Mouse (Mus musculus) embryonic facial prominence, embryonic 15.5 days (tissue): Measurements from ENCODE around the gene 2200002D01Rik. TPM values are rescaled to one million over a fixed set of nuclear protein-coding genes. Genes with fewer than 3 reads are reported as not detected.
"Not testable (repeated sequence)": the region's sequence is repeated elsewhere in the genome, so short reads cannot be mapped to it uniquely, and the experiment has no call there.

Experiments
- ATAC-seq: fragments of 200-750 bp; cut with Nextera tagmentation; 2 replicates; pipeline ENCODE4 v1.8.0; 2017; ENCODE audit warnings: low read depth, moderate TSS enrichment; ENCODE audit not compliant: insufficient number of reproducible peaks, low FRiP score, low TSS enrichment
- H3K27ac ChIP-seq: fragments of 300-500 bp; sonication (generic); replicated peaks from 2 replicates; pipeline ENCODE4 v1.5.1; 2015; ENCODE audit warnings: mild to moderate bottlenecking, inconsistent platforms
- H3K27me3 ChIP-seq: fragments of 300-500 bp; sonication (generic); 2 replicates; pipeline ENCODE4 v1.6.1; 2015; ENCODE audit warnings: inconsistent platforms
- H3K36me3 ChIP-seq: fragments of 300-500 bp; sonication (generic); 2 replicates; pipeline ENCODE4 v1.6.1; 2015; ENCODE audit warnings: mild to moderate bottlenecking, inconsistent platforms
- H3K4me1 ChIP-seq: fragments of 300-500 bp; sonication (generic); 2 replicates; pipeline ENCODE4 v1.6.1; 2015; ENCODE audit warnings: inconsistent platforms
- H3K4me2 ChIP-seq: fragments of 300-500 bp; sonication (generic); replicated peaks from 2 replicates; pipeline ENCODE4 v1.6.1; 2015; ENCODE audit warnings: mild to moderate bottlenecking, inconsistent platforms
- H3K4me3 ChIP-seq: fragments of 300-500 bp; sonication (generic); replicated peaks from 2 replicates; pipeline ENCODE4 v1.5.1; 2015; ENCODE audit warnings: mild to moderate bottlenecking, inconsistent platforms
- H3K9ac ChIP-seq: fragments of 300-500 bp; sonication (generic); 2 replicates; pipeline ENCODE4 v1.6.1; 2015; ENCODE audit warnings: inconsistent platforms
- H3K9me3 ChIP-seq: fragments of 300-500 bp; sonication (generic); replicated peaks from 2 replicates; pipeline ENCODE4 v1.6.1; 2016; ENCODE audit warnings: inconsistent platforms
- WGBS: fragments of 180-500 bp; shearing (Covaris S2); methylation state at CpG from one replicate; pipeline ENCODE4 v1.1.7; 2015; 5-methylcytosine and 5-hydroxymethylcytosine counted together
- polyA plus RNA-seq: library from polyadenylated mRNA; unstranded; fragments of >200 nt; fragmentation: Nextera tagmentation; extraction: Ambion mirVana; gene quantifications from 2 replicates; pipeline ENCODE4 v1.2.1, GENCODE M21; 2015

2200002D01Rik gene
- polyA plus RNA-seq, 1 experiment from 2014 or later: 12.2 TPM

DNA sequence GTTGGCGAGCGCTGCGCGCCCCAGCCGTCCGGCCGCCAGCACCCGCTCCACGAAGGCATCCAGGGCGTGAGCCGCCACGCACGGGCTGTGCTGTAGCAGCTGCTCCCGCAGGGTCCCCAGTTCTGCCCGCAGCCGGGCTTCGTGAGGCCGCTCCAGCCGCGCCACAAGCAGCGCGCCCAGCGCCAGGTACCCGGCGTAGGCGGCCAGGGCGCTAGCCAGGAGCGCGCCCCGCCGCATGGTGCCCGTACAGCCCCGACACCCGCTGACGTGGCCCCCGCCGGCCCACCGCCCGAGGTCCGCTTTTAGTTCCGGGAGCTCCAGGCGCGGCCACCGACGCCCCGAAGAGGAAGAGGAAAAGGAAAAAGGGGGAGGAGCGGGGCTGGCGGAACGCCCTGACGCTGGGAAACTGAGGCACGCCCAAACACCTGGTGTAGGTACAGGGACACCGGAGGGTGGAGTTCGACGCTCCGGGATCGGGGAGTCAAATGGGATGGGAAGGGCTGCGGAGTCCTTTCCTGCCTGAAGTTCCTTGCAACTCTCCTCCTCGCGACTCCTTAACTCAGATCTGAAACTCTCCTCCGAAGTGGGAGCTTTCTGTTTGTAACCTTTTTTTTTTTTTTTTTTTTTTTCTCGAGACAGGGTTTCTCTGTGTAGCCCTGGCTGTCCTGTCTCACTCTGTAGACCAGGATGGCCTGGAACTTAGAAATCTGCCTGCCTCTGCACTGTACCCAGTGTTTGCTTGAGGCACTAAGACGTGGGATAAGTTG, 15.8 kb downstream of the 2200002D01Rik start, which contains the start of gene Kcnk6:
Gene Kcnk6 (minus strand): TSS at position 269 of the 767 bp plus-strand sequence.
- H3K9me3 ChIP-seq: no peaks in the 10 kb centered on the region
- peak within 1 kb of the TSS; percentile 70 for H3K4me3 ChIP-seq
- 1% methylated on average over 62 of the region's 62 CpGs for WGBS
- no peaks in the 10 kb centered on the region for H3K36me3 ChIP-seq
- peaks cover 17% of the 10 kb centered on the region; the same call in 1 of the 2 replicates for H3K4me1 ChIP-seq
- H3K27ac ChIP-seq: no peak within 1 kb of the TSS
- peak; percentile 64; the same call in 1 of the 2 replicates for ATAC-seq
- peak within 1 kb of the TSS; percentile 63 for H3K9ac ChIP-seq
- peaks cover 9% of the 10 kb centered on the region for H3K27me3 ChIP-seq
- H3K4me2 ChIP-seq: peak within 1 kb of the TSS; percentile 96

DNA sequence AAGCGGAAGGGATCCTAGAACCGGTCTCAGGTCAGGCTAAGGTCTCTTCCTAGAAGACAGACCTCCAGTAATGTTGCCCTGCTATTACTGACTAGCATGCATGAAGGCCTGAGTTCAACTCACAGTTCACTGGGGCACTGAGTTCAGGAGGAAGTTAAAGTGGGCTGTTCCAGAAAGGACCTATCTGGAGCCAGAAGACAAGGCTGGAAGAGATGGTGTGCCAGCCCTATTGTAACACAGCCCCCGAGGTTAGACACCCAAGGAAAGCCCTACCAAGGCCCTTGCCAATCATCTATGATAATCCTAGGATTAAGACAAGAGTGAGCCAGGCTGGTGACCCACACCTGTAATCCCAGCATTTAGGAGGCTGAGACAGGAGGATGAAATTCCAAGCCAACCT, 16.7 kb downstream of the 2200002D01Rik start:
- no peak overlapping the region for H3K27ac ChIP-seq
- peak overlapping the region; percentile 96 for H3K4me2 ChIP-seq
- H3K36me3 ChIP-seq: no peaks in the 10 kb centered on the region
- H3K27me3 ChIP-seq: peaks cover 9% of the 10 kb centered on the region
- H3K9ac ChIP-seq: no peak overlapping the region
- no peak for ATAC-seq
- H3K9me3 ChIP-seq: no peaks in the 10 kb centered on the region
- 57% methylated on average over 3 of the region's 3 CpGs for WGBS
- peaks cover 17% of the 10 kb centered on the region; the same call in 1 of the 2 replicates for H3K4me1 ChIP-seq
- peak overlapping the region; percentile 70 for H3K4me3 ChIP-seq

DNA sequence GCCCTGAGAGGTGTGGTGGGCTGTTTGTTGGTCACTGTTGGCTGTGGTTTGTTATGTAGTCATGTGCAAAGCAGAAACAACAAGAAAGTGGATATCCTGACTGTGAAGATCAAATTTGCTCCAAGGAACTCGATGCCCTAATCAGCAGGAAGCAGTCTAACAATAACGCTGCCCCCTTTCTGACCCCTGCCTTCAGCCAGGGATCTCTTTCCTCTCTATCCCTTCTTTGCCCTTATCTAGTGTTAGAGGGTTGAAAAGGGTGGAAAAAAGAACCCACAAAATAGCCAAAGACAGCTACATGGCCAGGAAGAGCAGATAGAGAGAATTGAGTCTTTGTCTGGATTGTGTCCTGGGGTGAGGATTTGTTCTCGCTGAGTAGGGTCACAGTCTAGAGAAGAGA, 17.7 kb downstream of the 2200002D01Rik start:
- 34% methylated on average over 3 of the region's 3 CpGs for WGBS
- Histone ChIP-seq H3K4me2 (no peak overlapping the region), H3K4me1 (peaks cover 17% of the 10 kb centered on the region; the same call in 1 of the 2 replicates), H3K9me3 (no peaks in the 10 kb centered on the region), H3K27me3 (peaks cover 9% of the 10 kb centered on the region), H3K9ac (no peak overlapping the region), H3K36me3 (no peaks in the 10 kb centered on the region), H3K4me3 (no peak overlapping the region), H3K27ac (no peak overlapping the region)
- ATAC-seq: no peak

DNA sequence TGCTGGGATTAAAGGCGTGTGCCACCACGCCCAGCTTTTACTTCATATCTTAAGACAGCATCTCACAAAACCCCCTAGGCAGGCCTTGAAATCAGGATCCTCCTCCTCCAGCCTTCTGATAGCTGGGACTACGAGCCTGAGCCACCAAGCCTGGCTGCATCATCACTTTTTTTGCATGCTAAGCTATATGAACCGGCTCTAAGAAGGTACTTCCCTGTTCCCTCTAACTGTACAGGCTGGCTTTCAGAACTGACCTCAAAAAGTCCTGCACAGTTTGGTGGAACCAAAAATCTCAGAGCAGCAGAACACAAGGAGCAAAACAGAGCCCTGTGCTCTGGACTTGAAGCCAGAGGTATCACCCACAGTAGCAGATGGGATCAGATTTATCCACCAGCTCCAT, 20.1 kb downstream of the 2200002D01Rik start:
- H3K4me3 ChIP-seq: no peak overlapping the region
- peaks cover 18% of the 10 kb centered on the region; the same call in 1 of the 2 replicates for H3K4me1 ChIP-seq
- no peaks in the 10 kb centered on the region for H3K9me3 ChIP-seq
- no peak overlapping the region for H3K9ac ChIP-seq
- 0 out of 2 replicates have a peak, but pooled peaks cover 9% of the 10 kb centered on the region for H3K36me3 ChIP-seq
- no peak for ATAC-seq
- no peak overlapping the region for H3K27ac ChIP-seq
- H3K27me3 ChIP-seq: peaks cover 9% of the 10 kb centered on the region
- no peak overlapping the region for H3K4me2 ChIP-seq
- 67% methylated on average over 4 of the region's 4 CpGs for WGBS

DNA sequence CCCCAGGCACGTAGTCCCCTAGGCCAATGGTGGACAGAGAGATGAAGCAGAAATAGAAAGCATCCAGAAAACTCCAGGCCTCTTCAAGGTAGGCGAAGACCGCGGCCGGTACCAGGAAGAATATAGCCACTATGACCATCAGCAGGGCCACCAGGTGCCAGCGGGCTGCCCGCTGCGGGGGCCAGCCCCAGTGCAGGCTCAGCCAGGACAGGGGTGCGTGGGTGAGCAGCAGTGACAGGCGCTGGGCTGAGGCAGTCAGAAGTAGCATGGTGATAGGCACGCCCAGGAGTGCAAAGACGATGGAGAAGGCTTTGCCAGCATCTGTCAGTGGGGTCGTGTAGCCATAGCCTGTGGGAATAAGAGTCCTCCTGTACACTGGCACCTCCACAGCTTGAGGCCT, 22.7 kb downstream of the 2200002D01Rik start:
- 66% methylated on average over 13 of the region's 13 CpGs for WGBS
- H3K4me2 ChIP-seq: no peak overlapping the region

DNA sequence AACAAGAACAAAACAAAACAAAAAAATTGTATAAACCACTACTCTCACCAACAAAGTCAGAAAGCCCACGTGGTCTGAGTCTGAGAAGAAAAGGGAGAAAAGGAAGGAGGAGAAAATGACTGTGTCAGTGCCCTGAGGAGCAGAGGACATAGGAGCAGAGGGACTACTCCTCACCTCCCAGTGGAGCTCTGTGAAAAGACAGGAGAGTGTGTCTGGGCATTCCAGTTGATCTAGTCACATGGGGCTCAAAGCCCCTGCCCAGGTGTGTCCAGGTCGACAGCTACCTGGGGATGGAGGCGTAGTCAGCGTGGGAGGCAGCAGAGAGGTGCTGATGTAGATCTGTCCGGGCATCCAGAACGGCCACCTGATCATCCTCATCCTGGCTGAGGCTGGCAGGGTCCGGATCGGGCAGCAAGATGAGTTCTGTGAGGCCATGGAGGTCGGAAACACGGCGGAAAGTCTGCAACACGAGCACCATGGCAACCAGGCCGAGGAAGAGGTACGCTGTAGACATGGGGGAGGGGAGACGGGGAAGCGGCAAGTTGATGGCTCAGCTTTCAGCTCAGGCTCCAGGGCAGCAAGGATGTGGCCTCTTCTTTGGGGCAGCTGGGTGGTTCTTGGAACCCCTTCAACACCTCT, 23.4 kb downstream of the 2200002D01Rik start:
- ATAC-seq: no peak
- H3K27ac ChIP-seq: no peak overlapping the region
- no peak overlapping the region for H3K4me2 ChIP-seq
- 13% methylated on average over 16 of the region's 16 CpGs for WGBS
- 0 out of 2 replicates have a peak, but pooled peaks cover 9% of the 10 kb centered on the region for H3K36me3 ChIP-seq
- H3K4me3 ChIP-seq: no peak overlapping the region
- no peak overlapping the region for H3K9ac ChIP-seq
- peaks cover 4% of the 10 kb centered on the region; the same call in 1 of the 2 replicates for H3K9me3 ChIP-seq
- H3K27me3 ChIP-seq: no peaks in the 10 kb centered on the region
- H3K4me1 ChIP-seq: 0 out of 2 replicates have a peak, but pooled peaks cover 7% of the 10 kb centered on the region

More for the DNA sequence above, 22.7 kb downstream of the 2200002D01Rik start:
- no peak overlapping the region for H3K9ac ChIP-seq
- ATAC-seq: no peak
- no peak overlapping the region for H3K4me3 ChIP-seq
- no peaks in the 10 kb centered on the region for H3K27me3 ChIP-seq
- H3K4me1 ChIP-seq: 0 out of 2 replicates have a peak, but pooled peaks cover 7% of the 10 kb centered on the region
- H3K9me3 ChIP-seq: no peaks in the 10 kb centered on the region
- 0 out of 2 replicates have a peak, but pooled peaks cover 9% of the 10 kb centered on the region for H3K36me3 ChIP-seq
- H3K27ac ChIP-seq: no peak overlapping the region

DNA sequence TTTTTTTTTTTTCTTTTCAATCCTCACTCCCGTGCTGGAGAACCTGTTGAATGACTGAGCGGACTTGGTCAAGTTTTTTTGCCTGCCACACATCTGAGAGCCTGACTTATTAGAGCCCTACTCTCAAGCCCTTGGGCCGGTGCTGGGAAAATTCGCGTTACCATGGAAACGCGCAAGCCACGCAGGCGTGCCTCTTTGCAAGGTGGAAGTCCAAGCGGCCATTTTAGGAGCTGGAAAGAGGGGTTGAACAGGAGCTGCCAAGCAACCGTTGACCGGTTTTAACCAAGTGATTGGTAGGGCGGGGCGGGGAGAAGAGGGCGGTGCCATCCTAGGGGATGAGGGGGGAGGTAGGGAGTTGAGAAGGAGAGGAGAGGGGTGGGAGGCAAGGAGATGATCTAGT, 33.4 kb downstream of the 2200002D01Rik start:
- Histone ChIP-seq H3K4me3 (no peak overlapping the region), H3K4me2 (no peak overlapping the region), H3K36me3 (no peaks in the 10 kb centered on the region), H3K9ac (no peak overlapping the region), H3K4me1 (peaks cover 18% of the 10 kb centered on the region), H3K27ac (no peak overlapping the region), H3K9me3 (peaks cover 4% of the 10 kb centered on the region; the same call in 1 of the 2 replicates), H3K27me3 (no peaks in the 10 kb centered on the region)
- ATAC-seq: no peak
- WGBS: 49% methylated on average over 15 of the region's 15 CpGs

DNA sequence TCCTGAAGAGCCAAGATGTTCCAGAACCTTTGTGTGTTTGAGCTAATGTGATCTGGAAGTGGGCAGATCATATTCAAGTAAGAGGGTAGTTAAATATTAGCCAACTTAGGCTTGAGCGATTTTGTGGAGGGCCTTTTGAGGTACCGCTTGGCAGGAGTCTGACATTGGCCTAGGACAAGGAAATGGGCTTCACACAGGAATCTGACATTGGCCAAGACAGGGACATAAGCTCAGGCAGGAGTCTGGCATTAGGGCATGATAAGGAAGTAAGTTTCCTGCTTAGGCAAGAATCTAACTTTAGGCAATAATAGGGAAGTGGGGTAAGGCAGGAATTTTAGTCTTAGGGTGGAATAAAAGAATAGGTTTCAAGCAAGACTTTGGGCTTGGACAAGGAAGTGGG, 34.0 kb downstream of the 2200002D01Rik start:
- H3K4me2 ChIP-seq: no peak overlapping the region
- H3K27ac ChIP-seq: no peak overlapping the region
- H3K4me3 ChIP-seq: no peak overlapping the region
- H3K9ac ChIP-seq: no peak overlapping the region
- WGBS: 66% methylated on average over 2 of the region's 2 CpGs
- ATAC-seq: no peak
- H3K9me3 ChIP-seq: no peaks in the 10 kb centered on the region
- H3K4me1 ChIP-seq: peaks cover 18% of the 10 kb centered on the region
- H3K27me3 ChIP-seq: no peaks in the 10 kb centered on the region
- H3K36me3 ChIP-seq: no peaks in the 10 kb centered on the region

DNA sequence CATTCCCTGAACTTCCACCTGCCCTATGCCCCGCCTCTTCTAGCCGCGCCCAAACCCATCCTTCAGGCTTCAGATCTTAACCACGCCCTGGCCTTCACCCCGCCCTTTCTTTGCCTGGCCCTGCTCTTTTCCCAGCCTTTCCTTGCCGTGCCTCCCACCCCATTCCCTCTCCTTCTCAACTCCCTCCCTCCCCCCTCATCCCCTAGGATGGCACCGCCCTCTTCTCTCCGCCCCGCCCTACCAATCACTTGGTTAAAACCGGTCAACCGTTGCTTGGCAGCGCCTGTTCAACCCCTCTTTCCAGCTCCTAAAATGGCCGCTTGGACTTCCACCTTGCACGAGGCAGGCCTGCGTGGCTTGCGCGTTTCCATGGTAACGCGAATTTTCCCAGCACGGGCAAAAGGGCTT, 34.6 kb downstream of the 2200002D01Rik start, which contains the start of gene Catsperg1:
Gene Catsperg1 (minus strand): TSS at position 361 of the 408 bp plus-strand sequence.
- Histone ChIP-seq H3K4me3 (peak within 1 kb of the TSS; percentile 13; the same call in 1 of the 2 replicates), H3K4me2 (peak within 1 kb of the TSS; percentile 44), H3K9ac (no peak within 1 kb of the TSS), H3K27ac (no peak within 1 kb of the TSS), H3K36me3 (no peaks in the 10 kb centered on the region), H3K4me1 (peaks cover 18% of the 10 kb centered on the region), H3K27me3 (no peaks in the 10 kb centered on the region), H3K9me3 (no peaks in the 10 kb centered on the region)
- WGBS: 3% methylated on average over 20 of the region's 20 CpGs
- ATAC-seq: peak; percentile 36

DNA sequence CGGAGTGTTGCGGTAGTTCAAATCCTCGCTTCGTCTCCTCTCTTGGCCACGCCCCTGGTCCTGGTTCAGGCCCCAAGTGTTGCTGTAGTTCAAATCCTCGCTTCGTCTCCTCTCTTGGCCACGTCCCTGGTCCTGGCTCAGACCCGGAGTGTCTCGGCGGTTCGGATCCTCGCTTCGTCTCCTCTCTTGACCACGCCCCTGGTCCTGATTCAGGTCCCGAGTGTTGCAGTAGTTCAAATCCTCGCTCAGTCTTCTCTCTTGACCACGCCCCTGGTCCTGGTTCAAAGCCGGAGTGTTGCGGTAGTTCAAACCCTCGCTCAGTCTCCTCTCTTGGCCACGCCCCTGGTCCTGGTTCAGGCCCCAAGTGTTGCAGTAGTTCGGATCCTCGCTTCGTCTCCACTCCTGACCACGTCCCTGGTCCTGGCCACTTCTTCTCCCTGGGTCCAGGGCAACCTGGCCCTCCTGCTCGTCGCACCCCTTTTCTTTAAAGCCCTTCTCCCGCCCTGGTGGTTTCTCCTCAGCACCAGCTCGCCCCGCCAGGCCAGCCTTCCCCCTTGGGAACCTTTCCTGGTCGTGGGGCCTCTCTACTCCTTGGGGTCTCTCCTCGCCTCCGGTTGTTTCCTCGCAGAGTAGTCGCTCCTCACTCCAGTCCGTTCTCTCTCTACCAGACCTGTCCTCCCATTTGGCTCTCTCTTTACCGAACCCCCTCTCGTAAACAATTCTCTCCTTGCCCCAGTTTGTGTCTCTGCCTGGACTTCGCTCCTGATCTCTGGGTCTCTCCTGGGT, 35.3 kb downstream of the 2200002D01Rik start:
- WGBS: 18% methylated on average over 40 of the region's 40 CpGs
- 0 out of 2 replicates have a peak overlapping the region, but pooled peaks have one; percentile 43 for H3K4me3 ChIP-seq
- H3K4me1 ChIP-seq: peaks cover 18% of the 10 kb centered on the region
- ATAC-seq, H3K27me3 ChIP-seq, H3K9ac ChIP-seq, H3K36me3 ChIP-seq, H3K9me3 ChIP-seq, H3K27ac ChIP-seq: not testable (repeated sequence)
- H3K4me2 ChIP-seq: peak overlapping the region; percentile 44
